Mouse (Mus musculus) yolk sac, embryonic 10.5 days (tissue): ENCODE measurements around the gene Gnas.

Source experiments
- DNase-seq: peaks from one replicate; pipeline ENCODE4 v3.0.0-alpha.2; 2017; ENCODE audit warnings: low spot score

Gnas gene

DNA sequence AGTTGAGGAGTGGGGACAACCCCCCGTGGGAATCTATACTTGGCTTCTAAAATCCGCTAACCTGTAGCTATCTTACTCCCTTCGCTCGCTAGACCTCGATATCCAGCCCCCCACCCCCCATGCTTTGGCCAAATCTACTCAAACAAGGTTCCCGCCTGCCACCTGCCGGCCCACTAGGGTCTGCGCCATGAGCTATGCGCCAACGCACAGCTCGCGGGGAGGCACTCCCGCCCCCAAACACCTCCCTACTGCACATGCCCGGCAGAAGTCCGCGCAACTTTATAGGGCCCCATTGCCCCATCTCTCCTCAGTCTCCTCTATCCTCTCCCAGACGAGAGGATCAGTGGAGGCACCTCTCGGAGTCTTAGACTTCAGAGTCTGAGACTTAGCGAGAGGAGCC, at the start of gene Gnas:
Gene Gnas, plus strand, starts transcription at position 310 of the 400 bp plus-strand sequence.
- DNase-seq, result peak; percentile 65

GRCm38 (mm10) chr2:174242431-174242830, 41.7 kb upstream of the Gnas start:
- DNase-seq, result no peak

DNA sequence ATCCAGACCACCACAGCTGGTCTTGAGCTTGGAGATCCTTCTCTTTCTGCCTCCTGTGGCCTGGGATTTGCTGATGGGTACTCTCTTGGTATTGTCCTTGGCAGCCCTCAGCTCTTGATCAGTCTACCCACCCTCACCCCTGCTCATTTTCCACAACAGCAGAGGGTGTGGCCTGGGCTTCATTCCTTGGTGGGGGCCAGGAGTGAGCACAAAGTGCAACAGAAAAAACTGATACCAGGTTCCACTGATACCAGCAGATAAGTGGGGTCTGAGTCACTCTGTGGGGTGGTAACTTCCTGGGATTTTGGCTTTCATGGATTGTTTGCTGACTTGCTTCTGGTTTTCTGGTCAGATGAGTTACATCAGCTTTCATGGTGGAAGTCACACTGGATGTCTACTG, 32.2 kb upstream of the Gnas start:
- no peak for DNase-seq

- no peak for DNase-seq
Observed at GRCm38 (mm10) chr2:174257312-174257711, 26.8 kb upstream of the Gnas start.

GRCm38 (mm10) chr2:174260004-174260403, 24.1 kb upstream of the Gnas start:
- no peak for DNase-seq

DNA sequence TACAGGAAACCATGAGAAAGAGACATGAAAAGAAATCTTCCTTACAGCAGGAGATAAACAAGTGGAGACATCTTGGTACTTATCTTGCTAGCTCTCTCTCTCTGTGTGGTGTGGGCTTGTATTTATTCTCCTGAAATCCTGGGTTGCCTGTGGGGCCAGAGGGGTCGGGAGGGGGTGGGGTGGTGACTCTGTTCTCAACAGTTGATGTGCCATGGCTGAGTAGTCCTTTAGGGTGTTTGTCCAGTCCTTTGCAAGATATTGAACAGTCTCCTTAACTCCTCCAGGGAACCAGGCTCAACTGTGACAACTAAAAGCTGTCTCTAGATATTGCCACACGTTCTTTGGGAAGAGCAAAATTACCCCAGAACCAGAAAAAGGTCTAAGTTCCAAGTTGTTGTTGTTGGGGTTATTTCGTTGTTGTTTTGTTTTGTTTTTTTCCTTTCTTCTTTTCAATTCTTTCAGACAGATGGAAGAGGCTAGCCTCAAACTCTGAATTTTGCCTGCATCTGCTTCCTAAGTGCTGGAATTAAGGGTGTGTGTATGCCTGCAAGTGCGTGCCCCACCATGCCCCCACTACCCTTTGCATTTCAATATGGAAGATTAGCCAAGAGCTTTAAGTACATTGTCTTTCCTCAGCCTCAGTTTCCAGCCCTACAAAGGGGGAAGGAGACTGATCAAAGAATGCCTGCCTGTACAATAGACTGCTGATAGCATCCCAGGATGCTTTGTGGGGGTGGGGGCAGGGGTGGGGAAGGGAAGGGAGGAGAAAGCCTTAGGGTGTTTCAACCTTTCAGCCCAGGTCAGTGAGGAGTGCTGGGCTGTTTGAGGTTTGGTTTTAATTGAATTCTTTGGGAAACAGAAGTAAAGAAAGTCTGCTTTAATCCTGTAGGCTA, 23.0 kb upstream of the Gnas start:
- no peak for DNase-seq

DNA sequence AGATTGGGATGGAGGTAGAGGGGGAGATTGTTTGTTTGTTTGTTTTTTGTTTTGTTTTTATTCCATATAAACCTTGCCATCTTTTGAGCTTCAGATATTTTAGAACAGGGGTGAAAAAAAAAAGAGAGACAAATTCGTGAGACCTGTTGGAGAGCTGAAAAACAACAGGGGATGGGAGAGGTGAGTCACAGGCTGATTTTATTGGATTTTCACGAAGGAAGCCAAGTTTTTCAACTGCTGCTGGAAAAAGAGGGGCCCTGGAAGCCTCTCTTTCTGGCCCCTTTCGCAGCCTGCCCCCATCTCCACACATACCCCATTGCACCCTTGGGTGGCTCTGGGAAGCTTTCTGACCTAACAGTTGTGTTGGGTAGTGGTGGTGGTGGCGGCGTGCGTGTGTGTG, 22.3 kb upstream of the Gnas start:
- DNase-seq, result no peak

DNA sequence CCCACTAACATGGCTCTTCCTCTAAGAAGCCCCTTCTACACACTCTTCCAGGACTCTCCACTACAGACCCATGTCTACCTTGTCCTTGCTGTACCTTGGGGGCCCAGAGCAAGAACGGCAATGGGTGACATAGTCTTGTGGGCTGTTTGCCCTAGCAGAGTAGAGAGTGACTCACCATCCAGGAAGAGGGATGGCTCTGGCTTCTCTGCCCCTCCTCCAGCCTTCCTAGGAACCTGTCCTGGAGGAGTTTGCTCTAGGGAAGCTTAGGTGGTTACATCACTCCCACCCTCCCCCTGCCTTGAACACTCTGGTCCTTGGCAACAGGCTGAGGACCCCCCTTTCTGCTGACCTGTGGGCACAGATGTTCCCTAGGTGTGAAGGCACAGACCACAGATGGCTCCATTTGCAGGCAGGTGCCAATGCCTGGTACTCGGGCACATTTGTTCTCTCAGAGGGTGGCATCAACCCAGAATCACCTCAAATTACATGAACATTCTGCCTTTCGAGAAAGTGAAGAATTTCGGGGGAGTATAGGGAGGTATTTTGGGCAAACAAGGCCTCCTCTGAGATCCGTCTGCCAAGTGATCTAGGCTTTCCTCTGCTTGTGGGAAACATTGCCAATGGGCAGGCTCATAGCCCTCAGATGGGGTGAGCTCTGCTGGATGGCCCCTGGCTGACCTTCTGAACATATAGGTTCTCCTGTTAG, 20.9 kb upstream of the Gnas start:
- DNase-seq, result no peak

DNA sequence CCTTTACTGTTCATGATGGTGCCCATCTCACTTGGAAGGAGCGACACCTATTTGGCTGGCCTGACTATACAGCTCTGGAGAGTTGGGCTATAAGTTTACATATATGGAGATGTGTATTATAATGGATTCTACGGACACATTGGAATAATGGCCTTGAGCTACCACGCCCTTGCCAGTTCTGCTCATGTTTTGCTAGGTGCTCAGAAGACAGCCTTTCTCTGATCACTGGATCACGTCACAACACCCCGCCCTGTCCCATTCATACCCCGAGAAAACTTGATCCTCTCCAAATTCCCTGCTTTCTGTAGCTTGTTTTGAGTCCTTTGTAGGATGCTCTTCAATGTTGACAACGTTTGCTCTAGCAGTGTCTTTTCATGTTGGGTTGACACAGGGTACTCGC, 19.9 kb upstream of the Gnas start:
- no peak for DNase-seq

- no peak for DNase-seq
Observed at GRCm38 (mm10) chr2:174270416-174270815, 13.7 kb upstream of the Gnas start.

DNA sequence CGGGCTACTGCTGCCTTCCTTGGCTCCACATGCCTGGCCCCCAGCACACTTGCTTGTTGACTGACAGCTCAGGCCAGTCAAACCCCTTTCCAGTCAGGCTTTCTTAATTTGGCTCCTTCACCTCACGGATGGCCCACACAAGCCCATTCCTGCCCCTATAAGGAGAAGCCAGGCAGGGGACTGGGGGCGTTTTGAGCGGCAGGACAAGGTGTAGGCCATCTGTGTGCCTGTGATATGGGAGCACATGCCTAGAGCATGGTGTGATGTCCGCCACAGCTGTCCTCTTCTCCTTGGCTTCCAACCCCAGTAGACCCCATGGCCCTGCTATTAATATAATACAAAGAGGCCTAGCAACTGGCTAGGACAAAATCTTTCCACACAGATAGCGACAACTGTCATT, 12.7 kb upstream of the Gnas start:
- DNase-seq, result no peak

- no peak for DNase-seq
Observed at GRCm38 (mm10) chr2:174273131-174273530, 11.0 kb upstream of the Gnas start.

GRCm38 (mm10) chr2:174273961-174274360, 10.2 kb upstream of the Gnas start:
- no peak for DNase-seq

- DNase-seq, result no peak
Observed at GRCm38 (mm10) chr2:174279771-174280170, 4.3 kb upstream of the Gnas start.

- DNase-seq, result no peak
Observed at GRCm38 (mm10) chr2:174283341-174283740, 779 bp upstream of the Gnas start.

DNA sequence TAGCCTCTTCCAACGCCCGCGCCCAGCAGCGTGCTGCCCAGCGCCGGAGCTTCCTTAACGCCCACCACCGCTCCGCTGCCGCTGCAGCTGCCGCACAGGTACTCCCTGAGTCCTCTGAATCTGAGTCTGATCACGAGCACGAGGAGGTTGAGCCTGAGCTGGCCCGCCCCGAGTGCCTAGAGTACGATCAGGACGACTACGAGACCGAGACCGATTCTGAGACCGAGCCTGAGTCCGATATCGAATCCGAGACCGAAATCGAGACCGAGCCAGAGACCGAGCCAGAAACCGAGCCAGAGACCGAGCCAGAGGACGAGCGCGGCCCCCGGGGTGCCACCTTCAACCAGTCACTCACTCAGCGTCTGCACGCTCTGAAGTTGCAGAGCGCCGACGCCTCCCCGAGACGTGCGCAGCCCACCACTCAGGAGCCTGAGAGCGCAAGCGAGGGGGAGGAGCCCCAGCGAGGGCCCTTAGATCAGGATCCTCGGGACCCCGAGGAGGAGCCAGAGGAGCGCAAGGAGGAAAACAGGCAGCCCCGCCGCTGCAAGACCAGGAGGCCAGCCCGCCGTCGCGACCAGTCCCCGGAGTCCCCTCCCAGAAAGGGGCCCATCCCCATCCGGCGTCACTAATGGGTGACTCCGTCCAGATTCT, 812 bp downstream of the Gnas start:
- no peak for DNase-seq

GRCm38 (mm10) chr2:174285921-174286470, 1.9 kb downstream of the Gnas start:
- DNase-seq, result no peak

DNA sequence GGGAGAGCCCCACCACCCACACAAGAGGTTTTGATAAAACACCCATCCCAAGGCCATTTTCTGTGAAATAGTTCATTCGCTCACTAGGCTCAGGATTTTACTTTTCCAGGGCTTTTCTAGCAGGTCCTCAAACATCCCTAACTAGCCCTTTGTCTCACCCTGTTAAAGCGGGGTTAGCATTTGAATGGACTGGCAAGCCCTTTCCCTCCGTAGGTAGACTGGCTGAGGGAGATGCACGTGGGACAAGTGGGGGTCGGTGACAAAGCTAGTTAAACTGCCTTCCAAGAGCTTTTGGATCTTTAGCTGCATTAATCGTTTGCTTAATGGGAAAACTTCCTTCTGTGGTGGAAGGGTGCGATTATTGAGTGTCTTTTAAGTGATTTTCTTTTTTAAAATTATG, 3.8 kb downstream of the Gnas start:
- DNase-seq, result no peak

GRCm38 (mm10) chr2:174288673-174289430, 4.7 kb downstream of the Gnas start:
- DNase-seq, result no peak

- no peak for DNase-seq
Observed at GRCm38 (mm10) chr2:174291029-174291661, 7.0 kb downstream of the Gnas start.

DNA sequence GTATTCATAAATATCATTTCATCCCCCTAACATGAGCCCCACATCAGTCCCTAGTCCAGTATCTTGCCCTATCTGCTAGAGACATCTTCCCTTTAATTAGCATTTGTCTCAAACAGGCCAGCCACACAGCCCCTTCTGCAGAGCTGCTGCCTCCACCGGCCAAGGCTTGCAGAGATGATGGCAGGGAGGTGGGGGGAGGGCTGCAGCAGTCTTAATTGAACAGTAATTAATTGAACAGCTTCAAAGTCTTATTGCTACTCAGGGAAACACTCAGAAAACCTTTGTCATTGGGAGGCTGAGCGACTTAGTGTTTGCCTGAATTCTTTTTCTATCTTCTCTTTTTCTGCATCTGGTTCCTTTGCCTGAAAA, 7.5 kb downstream of the Gnas start:
- no peak for DNase-seq
